Mouse (Mus musculus) MN1 (cell line): ENCODE measurements around the gene Ifi211.
"Not testable (repeated sequence)": the region's sequence is repeated elsewhere in the genome, so short reads cannot be mapped to it uniquely, and the experiment has no call there.

Experiments used
- DNase-seq: peaks from one replicate; pipeline ENCODE4 v3.0.0-alpha.2; 2016; ENCODE audit warnings: low spot score

Ifi211 gene

DNA sequence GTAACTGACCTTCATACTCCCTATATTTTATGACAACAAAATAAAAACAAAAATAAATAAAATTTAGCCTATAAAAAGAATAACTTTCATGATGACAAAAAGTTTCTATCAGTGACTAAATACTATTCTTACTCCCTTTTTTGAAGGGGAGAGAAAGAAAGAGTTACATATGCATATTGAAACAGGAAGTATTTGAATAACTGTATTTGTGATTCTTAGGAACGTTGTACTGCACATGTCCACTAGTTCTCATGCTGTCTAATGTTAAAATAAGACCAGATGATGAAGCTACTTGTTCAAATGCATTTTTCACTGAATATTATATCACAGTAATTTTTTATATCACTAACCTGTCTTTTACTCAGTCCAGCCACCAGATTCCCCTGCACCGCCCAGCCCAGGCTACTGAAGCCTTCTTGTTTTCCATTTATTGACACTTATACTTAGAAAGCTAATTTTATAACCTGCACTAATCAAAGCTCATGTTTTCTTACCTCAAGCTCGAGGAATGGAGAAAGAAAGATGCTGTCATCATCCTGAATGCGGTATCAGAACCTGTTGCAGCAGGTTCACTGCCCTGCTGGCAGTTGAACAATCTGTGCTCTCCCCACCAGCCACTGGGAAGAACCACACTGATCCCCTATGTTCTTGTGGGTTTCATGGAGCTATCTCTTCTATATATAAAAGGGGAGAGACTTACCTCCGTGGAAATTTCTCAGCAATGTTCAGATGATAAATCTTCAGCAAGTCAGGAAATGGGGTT lies 33.4 kb downstream of the Ifi211 start:
- DNase-seq, result not testable (repeated sequence)

DNA sequence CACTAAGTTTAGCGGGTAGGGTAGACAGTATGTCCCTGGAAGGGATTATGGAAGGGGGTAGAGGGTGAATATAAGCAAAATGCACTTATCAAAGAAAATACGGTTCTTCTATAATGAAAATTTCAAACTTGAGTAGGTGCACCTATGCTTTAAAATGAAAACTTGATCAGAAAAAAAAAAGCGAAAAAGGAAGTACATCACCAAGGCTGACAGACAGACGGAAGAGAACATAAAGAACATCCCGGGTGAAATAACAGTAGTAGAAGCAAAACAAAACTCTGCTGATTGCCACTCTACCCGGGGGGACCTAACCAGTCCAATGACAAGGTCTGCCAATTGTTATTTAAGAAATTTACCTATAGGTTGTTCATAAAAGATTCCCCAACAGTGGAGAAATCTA lies 34.6 kb downstream of the Ifi211 start:
- not testable (repeated sequence) for DNase-seq

- not testable (repeated sequence) for DNase-seq
Measured at GRCm38 (mm10) chr1:173877125-173877524, 35.7 kb downstream of the Ifi211 start.

DNA sequence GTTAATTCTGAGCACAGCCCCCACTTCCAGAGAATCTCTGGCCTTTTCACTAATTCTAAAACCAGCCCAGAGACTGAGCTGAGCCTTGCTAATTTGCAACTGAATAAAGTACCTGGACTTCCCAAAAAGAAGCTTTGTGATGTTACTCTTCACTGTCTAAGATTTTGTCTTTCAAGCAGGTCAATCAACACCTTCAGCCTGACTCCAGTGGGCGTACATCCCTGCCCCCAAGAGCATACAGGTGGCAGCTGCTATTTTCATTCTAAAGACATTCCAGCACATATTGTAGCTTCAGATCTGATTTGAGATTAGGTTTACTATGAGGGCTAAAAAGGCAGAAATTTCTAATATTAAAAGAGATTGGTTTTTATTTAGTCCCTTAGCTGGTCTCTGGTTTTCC lies 44.3 kb downstream of the Ifi211 start:
- not testable (repeated sequence) for DNase-seq

- no peak for DNase-seq
Measured at GRCm38 (mm10) chr1:173866504-173866903, 46.3 kb downstream of the Ifi211 start.

DNA sequence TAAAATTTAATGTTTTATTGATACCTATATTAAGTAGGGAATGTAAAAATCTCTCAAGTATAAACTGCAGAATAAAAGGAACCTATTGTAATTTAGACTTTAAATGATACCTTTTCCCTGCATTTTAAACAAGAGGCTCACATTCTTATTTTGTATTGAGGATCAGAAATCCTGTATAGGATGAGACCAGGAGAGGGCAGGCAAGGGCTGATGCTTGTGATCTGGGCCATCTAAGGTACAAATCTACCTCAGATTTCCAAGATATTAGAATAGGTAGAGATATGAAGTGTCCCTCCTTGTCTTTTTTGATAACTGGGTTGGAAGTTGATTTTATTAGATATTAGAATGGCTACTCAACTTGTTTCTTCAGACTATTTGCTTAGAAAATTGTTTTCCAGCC lies 59.1 kb downstream of the Ifi211 start:
- not testable (repeated sequence) for DNase-seq

GRCm38 (mm10) chr1:173852853-173853252 lies 60.0 kb downstream of the Ifi211 start:
- not testable (repeated sequence) for DNase-seq
